Mouse (Mus musculus) v-Abl transformed pro-B cells (cell line): ENCODE measurements around the gene Meis2.

Experiments
- in situ Hi-C, 2 experiments: fragments of 400-800 bp; cut with MboI; formaldehyde crosslinking; loops; one replicate each; pipeline ENCODE4 v1.15.1; 2025; ENCODE audit not compliant: unreplicated experiment in 2 of 2

The Meis2 gene

DNA sequence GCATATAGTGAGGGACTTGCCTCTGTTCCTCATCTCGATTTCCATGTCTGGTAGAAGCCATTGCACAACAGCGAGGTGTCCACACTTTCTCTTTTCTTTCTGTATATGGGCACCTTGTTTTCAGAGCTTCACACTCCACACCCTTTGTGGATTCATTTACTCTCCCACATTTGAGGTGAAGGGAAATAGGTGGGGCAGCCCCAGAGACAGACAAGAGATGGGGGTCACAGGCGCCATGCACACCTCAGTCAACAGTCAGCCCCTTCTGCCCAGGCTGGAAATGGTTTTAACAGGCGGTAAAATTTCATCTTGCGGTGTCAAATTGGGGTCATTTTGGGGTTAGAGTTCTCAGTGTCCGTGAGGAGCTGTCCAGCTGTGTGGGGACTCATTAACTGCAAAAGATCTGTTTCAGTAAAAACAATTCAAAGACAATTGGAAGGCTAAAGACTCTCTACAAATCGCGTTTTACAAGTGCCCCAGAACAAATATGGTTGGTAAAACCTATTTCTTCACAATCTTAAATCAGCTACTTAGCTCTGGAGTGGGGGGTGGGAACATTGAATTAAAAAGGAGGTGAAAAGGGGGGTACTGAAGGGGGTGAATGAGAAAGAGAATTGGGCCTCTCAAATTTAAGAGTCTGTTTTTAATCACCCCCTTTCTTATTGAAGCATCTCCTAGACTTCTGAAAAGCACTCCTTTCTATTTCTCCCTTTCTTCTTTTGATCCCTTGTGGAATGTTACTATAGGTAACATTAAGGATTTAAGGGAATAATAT lies 4.0 kb upstream of the Meis2 start:
- in situ Hi-C loops: loop anchor here (5.0 to 25.0 kb wide), 8 partner anchors 487 to 1815 kb away; partner anchors contain the start of gene BC052040 (in 2 of the 2)

- in situ Hi-C loops: loop anchor here (5.0 to 25.0 kb wide), 3 partner anchors 487 to 1452 kb away; partner anchors contain the start of gene BC052040 (in 2 of the 2)
These were observed 3.3 kb upstream of the Meis2 start for GRCm38 (mm10) chr2:116068901-116069300.

GRCm38 (mm10) chr2:116068461-116068860 lies 2.8 kb upstream of the Meis2 start:
- in situ Hi-C loops: loop anchor here (5.0 to 25.0 kb wide), 3 partner anchors 486 to 1451 kb away; partner anchors contain the start of gene BC052040 (in 2 of the 2)

GRCm38 (mm10) chr2:116067711-116068110 lies 2.1 kb upstream of the Meis2 start:
- in situ Hi-C loops: loop anchor here (5.0 to 25.0 kb wide), 3 partner anchors 485 to 1450 kb away; partner anchors contain the start of gene BC052040 (in 2 of the 2)

DNA sequence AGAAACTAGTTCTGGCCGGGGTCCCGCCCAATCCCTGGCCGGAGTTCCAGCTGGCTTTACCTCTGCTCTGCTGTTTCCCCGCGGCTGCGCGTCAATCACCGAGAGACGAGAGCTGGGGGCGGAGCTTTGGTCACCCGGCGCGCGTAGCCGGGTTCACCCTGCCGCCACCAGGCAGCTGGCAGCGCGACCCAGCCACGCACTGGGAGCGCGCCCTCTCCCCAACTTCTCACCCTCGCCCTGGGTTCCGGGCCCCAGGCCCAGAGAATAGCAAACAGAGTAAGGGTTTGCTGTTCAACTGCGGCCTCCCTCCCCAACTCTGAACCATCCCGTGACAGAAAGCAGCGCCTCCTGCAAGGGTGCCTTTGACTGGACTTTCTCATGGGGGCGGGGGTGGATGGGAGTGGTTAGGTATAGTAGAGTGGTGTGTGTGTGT lies 1.4 kb upstream of the Meis2 start:
- in situ Hi-C loops: loop anchor here (5.0 to 25.0 kb wide), 3 partner anchors 485 to 1450 kb away; partner anchors contain the start of gene BC052040 (in 2 of the 2)

GRCm38 (mm10) chr2:116066057-116066941 lies 660 bp upstream of the Meis2 start:
- in situ Hi-C loops: loop anchor here (5.0 to 25.0 kb wide), 3 partner anchors 484 to 1449 kb away; partner anchors contain the start of gene BC052040 (in 2 of the 2)

DNA sequence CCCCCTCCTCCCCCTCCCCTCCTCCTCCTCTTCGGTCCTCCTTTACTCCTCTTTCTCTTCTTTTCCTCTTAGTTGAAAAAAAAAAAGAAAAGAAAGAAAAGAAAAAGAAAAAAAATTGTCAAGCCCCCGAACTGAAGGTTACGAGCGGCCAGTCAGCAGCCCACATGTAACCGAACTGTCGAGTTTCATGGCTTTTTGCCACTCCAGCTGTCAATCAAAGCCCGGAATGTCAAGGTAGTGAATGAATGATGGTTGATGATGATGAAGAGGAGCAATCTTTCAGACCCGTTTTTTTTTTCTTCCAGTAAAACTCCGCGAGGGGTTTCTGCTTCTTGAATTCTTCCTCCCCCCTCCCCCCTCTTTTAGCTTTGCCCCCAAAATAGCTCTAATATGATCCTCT lies 582 bp downstream of the Meis2 start:
- in situ Hi-C loops: loop anchor here (5.0 to 25.0 kb wide), 3 partner anchors 483 to 1448 kb away; partner anchors contain the start of gene BC052040 (in 2 of the 2)

GRCm38 (mm10) chr2:116064521-116064920 lies 1.1 kb downstream of the Meis2 start:
- in situ Hi-C loops: loop anchor here in 1 of 2 experiments (25.0 kb wide), 1 partner anchor 1123 kb away; no protein-coding TSS in a partner anchor

DNA sequence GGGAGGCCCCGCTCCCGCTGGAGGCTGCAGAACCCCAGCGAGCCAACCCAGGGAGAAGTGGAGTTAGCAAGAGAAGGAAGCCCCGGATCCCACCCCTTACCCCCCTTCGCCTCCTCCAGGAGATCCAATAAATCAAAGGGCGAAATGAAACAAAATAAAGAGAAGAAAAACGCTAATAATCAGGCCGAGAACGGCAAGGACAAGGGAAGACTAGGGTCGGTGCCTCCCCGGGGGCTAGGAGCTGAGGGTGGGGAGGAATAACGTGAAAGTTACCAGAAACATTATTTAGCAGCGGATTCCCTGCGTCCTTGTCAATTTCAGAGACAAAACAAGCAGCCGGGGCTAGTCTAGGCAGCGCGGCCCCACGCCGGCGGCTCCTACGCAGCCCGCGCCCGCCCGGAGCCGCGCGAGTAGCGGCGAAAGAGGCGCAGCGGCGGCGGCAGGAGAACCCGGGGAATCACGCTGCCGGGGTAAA lies 1.8 kb downstream of the Meis2 start:
- in situ Hi-C loops: loop anchor here in 1 of 2 experiments (25.0 kb wide), 1 partner anchor 1123 kb away; no protein-coding TSS in a partner anchor

DNA sequence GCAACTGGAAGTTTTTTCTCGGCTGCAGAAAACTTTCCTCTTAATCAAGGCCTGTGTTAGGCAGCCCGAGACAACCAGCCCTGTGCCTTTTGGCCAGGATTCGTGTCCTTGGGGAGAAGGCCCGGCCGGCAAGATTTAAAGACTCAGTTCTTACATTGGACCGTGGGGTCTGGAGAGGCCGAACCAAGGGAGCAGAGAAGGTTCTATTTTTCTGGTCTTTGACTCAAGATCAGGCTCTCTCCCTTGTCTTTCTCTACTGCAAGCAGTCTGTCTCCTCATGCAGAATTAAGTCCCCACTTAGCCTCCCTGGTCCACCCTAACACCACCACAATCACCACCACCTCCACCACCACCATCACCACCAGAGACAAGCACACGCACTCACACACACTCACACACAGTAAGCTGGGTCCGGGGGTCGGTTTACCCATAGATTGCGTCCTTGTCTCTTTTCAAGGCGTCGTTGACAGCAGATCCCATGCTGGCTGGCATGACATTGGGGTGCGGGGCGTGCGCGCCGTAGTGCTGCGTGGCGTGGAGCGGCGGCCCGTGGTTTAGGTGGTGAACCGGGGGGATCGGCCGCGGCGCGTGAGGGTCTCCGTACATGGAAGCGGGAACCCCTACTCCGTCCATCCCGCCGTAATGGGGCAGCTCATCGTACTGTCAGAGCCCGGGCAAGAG lies 2.7 kb downstream of the Meis2 start:
- in situ Hi-C loops: loop anchor here in 1 of 2 experiments (25.0 kb wide), 1 partner anchor 1124 kb away; no protein-coding TSS in a partner anchor

DNA sequence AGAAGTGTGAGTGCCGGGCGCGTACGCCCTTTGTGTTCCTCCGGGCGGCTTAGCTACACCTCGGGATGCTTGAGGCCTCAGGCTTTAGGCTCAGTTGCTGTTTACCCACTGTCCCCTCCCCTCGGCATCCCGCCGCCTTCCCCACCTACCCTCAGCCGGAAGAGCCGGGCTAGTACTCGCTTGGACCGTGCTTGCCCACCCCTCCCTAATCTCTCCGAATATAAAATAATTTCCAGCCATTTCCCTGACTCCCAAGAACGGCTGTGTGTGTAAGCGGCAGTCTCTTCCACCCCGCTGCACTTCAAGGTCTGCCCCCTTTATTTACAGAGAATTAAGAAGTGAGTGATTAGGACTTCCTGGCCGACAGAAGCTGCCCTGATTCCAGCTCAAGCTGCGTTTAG lies 3.4 kb downstream of the Meis2 start:
- in situ Hi-C loops: loop anchor here in 1 of 2 experiments (25.0 kb wide), 1 partner anchor 1125 kb away; no protein-coding TSS in a partner anchor

GRCm38 (mm10) chr2:116061401-116062021 lies 4.1 kb downstream of the Meis2 start:
- in situ Hi-C loops: loop anchor here in 1 of 2 experiments (25.0 kb wide), 1 partner anchor 1126 kb away; no protein-coding TSS in a partner anchor

- in situ Hi-C loops: loop anchor here in 1 of 2 experiments (25.0 kb wide), 1 partner anchor 1126 kb away; no protein-coding TSS in a partner anchor
These were observed 4.8 kb downstream of the Meis2 start for GRCm38 (mm10) chr2:116060701-116061400.

DNA sequence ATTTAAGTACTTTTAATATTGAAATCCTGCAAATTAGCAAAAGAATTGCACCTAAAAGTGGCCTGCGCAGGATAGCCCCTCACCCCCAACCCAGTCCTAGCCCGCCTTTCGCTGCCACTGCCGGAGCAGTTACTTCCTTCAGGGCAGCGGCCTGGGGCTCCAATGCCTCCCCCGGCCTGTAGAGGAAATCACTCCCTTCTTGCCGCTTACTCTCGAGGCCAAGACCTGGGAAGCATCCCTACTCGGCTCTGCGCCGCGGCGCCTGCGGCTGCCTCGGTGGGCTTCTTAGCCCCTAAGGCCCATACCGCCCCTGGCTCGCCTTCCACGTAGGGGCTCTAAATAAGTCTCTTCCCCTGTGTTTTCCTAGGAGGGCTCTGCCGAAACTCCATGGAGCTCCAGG lies 5.4 kb downstream of the Meis2 start:
- in situ Hi-C loops: loop anchor here in 1 of 2 experiments (25.0 kb wide), 1 partner anchor 1127 kb away; no protein-coding TSS in a partner anchor

GRCm38 (mm10) chr2:116059661-116060060 lies 6.0 kb downstream of the Meis2 start:
- in situ Hi-C loops: loop anchor here in 1 of 2 experiments (25.0 kb wide), 1 partner anchor 1128 kb away; no protein-coding TSS in a partner anchor

- in situ Hi-C loops: loop anchor here in 1 of 2 experiments (25.0 kb wide), 1 partner anchor 1128 kb away; no protein-coding TSS in a partner anchor
These were observed 6.6 kb downstream of the Meis2 start for GRCm38 (mm10) chr2:116059066-116059465.

- in situ Hi-C loops: loop anchor here in 1 of 2 experiments (25.0 kb wide), 1 partner anchor 1129 kb away; no protein-coding TSS in a partner anchor
These were observed 7.1 kb downstream of the Meis2 start for GRCm38 (mm10) chr2:116058511-116058910.

- in situ Hi-C loops: loop anchor here in 1 of 2 experiments (25.0 kb wide), 1 partner anchor 1130 kb away; no protein-coding TSS in a partner anchor
These were observed 8.8 kb downstream of the Meis2 start for GRCm38 (mm10) chr2:116056826-116057225.
